Mouse (Mus musculus) ES-E14 (cell line): Measurements from ENCODE around the gene Hoxc10. TPM values are rescaled to one million over a fixed set of nuclear protein-coding genes. Genes with fewer than 3 reads are reported as not detected.

ENCODE experiments used
- DNase-seq: peaks from one replicate; pipeline ENCODE4 v3.0.0-alpha.2; 2013; ENCODE audit warnings: low read depth, low spot score
- H3K27ac ChIP-seq: 2 replicates; pipeline ENCODE4 v1.5.1; 2012; ENCODE audit warnings: low read depth, mild to moderate bottlenecking, low read length, moderate library complexity, mixed read lengths; ENCODE audit not compliant: poor library complexity, insufficient read depth, severe bottlenecking
- H3K36me3 ChIP-seq: 2 replicates; pipeline ENCODE4 v1.6.1; 2012; ENCODE audit warnings: mild to moderate bottlenecking, low read length, moderate library complexity, mixed read lengths; ENCODE audit not compliant: control insufficient read depth, poor library complexity, insufficient read depth, severe bottlenecking
- H3K4me1 ChIP-seq, 2 experiments: fragments of 150-350 bp in 1 of 2; sonication (generic) in 1 of 2; 2 replicates each; pipeline ENCODE4 v1.6.1; 2012; ENCODE audit warnings: low read length in 2 of 2, mild to moderate bottlenecking in 1 of 2, mixed read lengths in 1 of 2; ENCODE audit not compliant: control insufficient read depth in 2 of 2, insufficient read depth in 2 of 2, poor library complexity in 1 of 2
- H3K4me3 ChIP-seq, 2 experiments: fragments of 150-350 bp in 1 of 2; sonication (generic) in 1 of 2; 2 replicates each; pipeline ENCODE4 v1.5.1; 2012; ENCODE audit warnings: low read length in 2 of 2, low read depth in 1 of 2, mild to moderate bottlenecking in 1 of 2, mixed read lengths in 1 of 2; ENCODE audit not compliant: insufficient read depth in 1 of 2, poor library complexity in 1 of 2, severe bottlenecking in 1 of 2
- H3K9ac ChIP-seq: 2 replicates; pipeline ENCODE4 v1.6.1; 2012; ENCODE audit warnings: low read depth, mild to moderate bottlenecking, low read length, mixed read lengths; ENCODE audit not compliant: poor library complexity, insufficient read depth, severe bottlenecking
- H3K9me3 ChIP-seq: fragments of 150-350 bp; sonication (generic); 2 replicates; pipeline ENCODE4 v1.6.1; 2012; ENCODE audit warnings: low read depth, mild to moderate bottlenecking, low read length; ENCODE audit not compliant: control insufficient read depth, insufficient read depth
- CHD2 ChIP-seq: IDR thresholded peaks from 2 replicates; pipeline ENCODE4 v1.6.1; 2014; ENCODE audit warnings: mild to moderate bottlenecking, low read depth, low read length, inconsistent platforms
- HCFC1 ChIP-seq: IDR thresholded peaks from 2 replicates; pipeline ENCODE4 v1.6.1; 2012; ENCODE audit warnings: low read length, inconsistent platforms, borderline replicate concordance; ENCODE audit not compliant: insufficient read depth
- MAFK ChIP-seq: IDR thresholded peaks from 2 replicates; pipeline ENCODE4 v1.6.1; 2014; ENCODE audit warnings: mild to moderate bottlenecking, low read depth, low read length, inconsistent platforms; ENCODE audit not compliant: insufficient read depth
- ZC3H11A ChIP-seq: IDR thresholded peaks from 2 replicates; pipeline ENCODE4 v1.6.1; 2012; ENCODE audit warnings: low read depth, mild to moderate bottlenecking, inconsistent platforms, low read length, borderline replicate concordance
- ZNF384 ChIP-seq: IDR thresholded peaks from 2 replicates; pipeline ENCODE4 v1.6.1; 2012; ENCODE audit warnings: low read depth, low read length, inconsistent platforms
- in situ Hi-C, 2 experiments: fragments of 600-800 bp; cut with MboI; formaldehyde crosslinking; loops; one replicate each; pipeline ENCODE4 v1.15.1; 2025; ENCODE audit warnings: low sequenced_read_pairs in 2 of 2, inconsistent platforms in 1 of 2; ENCODE audit not compliant: unreplicated experiment in 2 of 2
- total RNA-seq: library from RNA; depleted of rRNA; stranded (reverse); fragments of 300-350 nt; gene quantifications from 2 replicates; pipeline ENCODE4 v1.2.3, GENCODE M21; 2012

Gene Hoxc10
- total RNA-seq, 1 experiment, result 0.58 TPM

GRCm38 (mm10) chr15:102949696-102950095, 16.9 kb upstream of the Hoxc10 start:
- in situ Hi-C loops, result loop anchor here in 1 of 2 experiments (25.0 kb wide), 1 partner anchor 937 kb away; the partner anchor contains the start of gene Krt8
- no peak overlapping the region for H3K9ac ChIP-seq

GRCm38 (mm10) chr15:102950877-102951276, 15.7 kb upstream of the Hoxc10 start:
- in situ Hi-C loops, result no loop called here
- TF ChIP-seq MAFK (no peak), CHD2 (no peak), ZC3H11A (no peak), ZNF384 (no peak), HCFC1 (no peak)
- H3K9ac ChIP-seq, result no peak overlapping the region
- H3K4me1 ChIP-seq, result no peaks in the 10 kb centered on the region; a peak in 2 of 4 replicates
- H3K27ac ChIP-seq, result no peak overlapping the region
- no peak for DNase-seq
- no peaks in the 10 kb centered on the region for H3K36me3 ChIP-seq
- H3K9me3 ChIP-seq, result no peaks in the 10 kb centered on the region
- no peak overlapping the region for H3K4me3 ChIP-seq

More at GRCm38 (mm10) chr15:102949696-102950095, 16.9 kb upstream of the Hoxc10 start:
- Histone ChIP-seq H3K9me3 (no peaks in the 10 kb centered on the region), H3K4me1 (no peaks in the 10 kb centered on the region; a peak in 2 of 4 replicates), H3K27ac (no peak overlapping the region), H3K4me3 (no peak overlapping the region), H3K36me3 (no peaks in the 10 kb centered on the region)
- TF ChIP-seq CHD2 (no peak), ZNF384 (no peak), MAFK (no peak), ZC3H11A (no peak), HCFC1 (no peak)
- no peak for DNase-seq

GRCm38 (mm10) chr15:102953561-102953960, 13.0 kb upstream of the Hoxc10 start:
- no peak overlapping the region for H3K9ac ChIP-seq
- DNase-seq, result no peak
- H3K4me3 ChIP-seq, result no peak overlapping the region
- H3K36me3 ChIP-seq, result no peaks in the 10 kb centered on the region
- in situ Hi-C loops, result no loop called here
- TF ChIP-seq ZC3H11A (no peak), CHD2 (no peak), ZNF384 (no peak), HCFC1 (no peak), MAFK (no peak)
- H3K9me3 ChIP-seq, result no peaks in the 10 kb centered on the region
- H3K4me1 ChIP-seq, result peaks cover 0 to 6% of the 10 kb centered on the region in 2 experiments; a peak in 1 of 4 replicates
- H3K27ac ChIP-seq, result no peak overlapping the region

GRCm38 (mm10) chr15:102954192-102955006, 12.2 kb upstream of the Hoxc10 start, which contains the start of gene Hoxc11:
TSS of gene Hoxc11 (plus strand) at chr15:102954427.
- Histone ChIP-seq H3K36me3 (no peaks in the 10 kb centered on the region), H3K9ac (no peak within 1 kb of the TSS), H3K4me3 (peak within 1 kb of the TSS in 1 of 2 experiments; percentile 15; a peak in 2 of 4 replicates), H3K27ac (no peak within 1 kb of the TSS), H3K4me1 (peaks cover 0 to 6% of the 10 kb centered on the region in 2 experiments; a peak in 1 of 4 replicates), H3K9me3 (no peaks in the 10 kb centered on the region)
- TF ChIP-seq HCFC1, result 0 out of 2 replicates have a peak, but pooled peaks have one; percentile 39
- no peak for TF ChIP-seq CHD2
- in situ Hi-C loops, result no loop called here
- no peak for DNase-seq

DNA sequence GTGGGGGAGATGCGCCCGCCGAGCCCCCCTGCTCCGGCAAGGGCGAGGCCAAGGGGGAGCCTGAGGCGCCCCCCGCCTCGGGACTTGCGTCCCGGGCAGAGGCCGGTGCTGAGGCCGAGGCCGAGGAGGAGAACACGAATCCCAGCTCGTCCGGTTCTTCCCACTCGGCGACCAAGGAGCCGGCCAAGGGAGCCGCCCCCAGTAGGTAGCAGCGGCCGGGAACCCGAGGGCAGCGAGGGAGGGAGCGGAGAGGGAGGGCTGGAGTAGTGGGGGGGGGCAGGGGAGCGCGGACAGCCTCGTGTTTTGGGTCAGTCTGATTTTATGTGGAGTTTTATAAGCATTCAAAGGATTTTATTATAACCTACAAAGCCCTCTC, 11.6 kb upstream of the Hoxc10 start:
- H3K9me3 ChIP-seq, result no peaks in the 10 kb centered on the region
- H3K9ac ChIP-seq, result no peak overlapping the region
- peaks cover 0 to 6% of the 10 kb centered on the region in 2 experiments; a peak in 1 of 4 replicates for H3K4me1 ChIP-seq
- TF ChIP-seq ZNF384, result no peak
- TF ChIP-seq HCFC1, result no peak
- no peak for TF ChIP-seq ZC3H11A
- TF ChIP-seq MAFK, result no peak
- TF ChIP-seq CHD2, result no peak
- DNase-seq, result no peak
- no peaks in the 10 kb centered on the region for H3K36me3 ChIP-seq
- in situ Hi-C loops, result no loop called here
- no peak overlapping the region for H3K27ac ChIP-seq
- H3K4me3 ChIP-seq, result peak overlapping the region in 1 of 2 experiments; percentile 15; a peak in 2 of 4 replicates
